Mouse (Mus musculus) CD8-positive naive resting alpha-beta T cell, adult 2 months (primary cell): Measurements from ENCODE around the gene Cmbl.
"Not testable (repeated sequence)": the region's sequence is repeated elsewhere in the genome, so short reads cannot be mapped to it uniquely, and the experiment has no call there.

ENCODE experiments used
- DNase-seq, 2 experiments: peaks; one replicate each; pipeline ENCODE4 v3.0.0; 2022; ENCODE audit warnings: low read depth in 2 of 2, low spot score in 2 of 2

The Cmbl gene

GRCm38 (mm10) chr15:31581086-31581485 lies 15.9 kb downstream of the Cmbl start:
- not testable (repeated sequence) for DNase-seq

GRCm38 (mm10) chr15:31583304-31584085 lies 18.3 kb downstream of the Cmbl start:
- no peak for DNase-seq

- peak in 1 of 2 experiments; percentile 28 for DNase-seq
These were observed 20.0 kb downstream of the Cmbl start for GRCm38 (mm10) chr15:31585238-31585637.

GRCm38 (mm10) chr15:31586088-31586487 lies 20.9 kb downstream of the Cmbl start:
- DNase-seq, result no peak

- DNase-seq, result peak; percentile 76 to 82
These were observed 21.3 kb downstream of the Cmbl start for GRCm38 (mm10) chr15:31586519-31586918.

- no peak for DNase-seq
These were observed 22.6 kb downstream of the Cmbl start for GRCm38 (mm10) chr15:31587789-31588188.

- no peak for DNase-seq
These were observed 23.9 kb downstream of the Cmbl start for GRCm38 (mm10) chr15:31588989-31589640.

- no peak for DNase-seq
These were observed 25.0 kb downstream of the Cmbl start for GRCm38 (mm10) chr15:31590176-31590575.

GRCm38 (mm10) chr15:31592531-31592930 lies 27.3 kb downstream of the Cmbl start:
- no peak for DNase-seq

GRCm38 (mm10) chr15:31594260-31594659 lies 29.1 kb downstream of the Cmbl start:
- DNase-seq, result no peak

GRCm38 (mm10) chr15:31595651-31596050 lies 30.5 kb downstream of the Cmbl start:
- no peak for DNase-seq

- no peak for DNase-seq
These were observed 34.6 kb downstream of the Cmbl start for GRCm38 (mm10) chr15:31599834-31600233.

GRCm38 (mm10) chr15:31601279-31601645 lies 36.1 kb downstream of the Cmbl start:
- DNase-seq, result no peak

GRCm38 (mm10) chr15:31601646-31602374 lies 36.6 kb downstream of the Cmbl start, which contains the start of the genes Cct5 and Fam173b:
TSS of gene Cct5 (minus strand) at chr15:31601804.
TSS of gene Fam173b (plus strand) at chr15:31601852.
- DNase-seq, result peak; percentile 99

GRCm38 (mm10) chr15:31602426-31602825 lies 37.2 kb downstream of the Cmbl start:
- peak; percentile 45 to 54 for DNase-seq

GRCm38 (mm10) chr15:31603113-31603512 lies 37.9 kb downstream of the Cmbl start:
- no peak for DNase-seq

- DNase-seq, result no peak
These were observed 41.6 kb downstream of the Cmbl start for GRCm38 (mm10) chr15:31606821-31607220.

GRCm38 (mm10) chr15:31611027-31611426 lies 45.8 kb downstream of the Cmbl start:
- DNase-seq, result no peak

GRCm38 (mm10) chr15:31611976-31612375 lies 46.8 kb downstream of the Cmbl start:
- DNase-seq, result no peak

- DNase-seq, result no peak
These were observed 48.8 kb downstream of the Cmbl start for GRCm38 (mm10) chr15:31613826-31614453.

GRCm38 (mm10) chr15:31614666-31615065 lies 49.5 kb downstream of the Cmbl start:
- DNase-seq, result no peak
